Mouse (Mus musculus) urinary bladder, postnatal 25 days (tissue): ENCODE results near the gene Fst.

Experiments
- DNase-seq: peaks from one replicate; pipeline ENCODE4 v3.0.0; 2022; ENCODE audit warnings: low spot score

Fst gene

DNA sequence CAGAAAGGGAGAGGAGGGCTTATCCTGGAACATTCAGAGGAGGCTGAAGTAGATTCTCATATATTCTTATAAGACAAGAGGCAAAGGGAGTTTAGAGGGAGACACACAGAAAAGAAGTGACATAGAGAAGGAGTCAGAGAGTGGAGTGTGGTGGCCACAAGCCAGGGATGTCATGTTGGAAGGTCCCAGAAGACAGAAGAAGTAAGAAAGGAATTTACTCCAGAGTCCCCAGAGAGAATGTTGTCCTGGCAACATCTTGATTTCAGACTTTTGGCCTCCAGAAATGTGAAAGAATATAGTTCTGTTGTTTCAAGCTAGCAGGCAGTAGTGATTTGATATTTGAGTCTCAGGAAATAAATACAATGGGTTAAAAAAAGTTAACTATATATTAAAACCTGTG is 46.4 kb downstream of the Fst start:
- DNase-seq, result no peak

DNA sequence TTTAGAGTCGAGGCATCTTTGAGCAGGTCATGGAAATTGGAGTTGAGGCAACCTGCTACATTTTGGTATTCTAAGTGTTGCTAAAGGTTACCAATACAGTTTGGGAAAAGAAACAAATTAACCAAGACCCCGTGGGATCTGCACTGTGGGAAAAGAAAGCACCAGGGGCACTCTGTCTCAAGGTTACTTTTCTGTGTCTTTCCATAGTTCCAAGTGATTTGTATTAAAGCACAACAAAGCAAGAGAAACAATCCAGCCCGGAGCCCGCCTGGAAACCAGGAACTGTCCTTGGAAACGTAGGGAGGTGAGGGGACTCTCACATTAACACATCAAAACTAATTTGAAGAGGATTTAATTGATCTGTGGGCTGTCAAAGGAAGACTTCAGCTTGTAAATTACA is 51.9 kb downstream of the Fst start:
- no peak for DNase-seq

DNA sequence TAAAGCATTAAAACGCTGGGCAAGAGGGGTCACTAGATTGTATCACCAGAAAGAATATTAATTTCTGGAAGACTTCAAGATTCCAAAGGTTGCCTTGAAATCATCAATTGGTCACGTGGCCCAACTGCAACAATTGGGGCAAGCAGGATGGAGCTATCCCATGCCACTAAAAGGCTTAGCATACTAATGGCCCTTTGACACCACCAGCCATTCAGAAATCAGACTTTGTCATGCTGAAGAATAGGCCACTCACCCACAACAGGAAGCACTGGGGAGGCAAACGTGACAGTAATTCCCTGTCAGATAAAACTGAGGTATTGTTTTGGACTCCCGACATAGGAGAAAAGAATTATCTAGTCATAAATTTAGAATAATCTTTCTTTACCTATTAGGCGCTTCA is 52.3 kb downstream of the Fst start:
- no peak for DNase-seq

DNA sequence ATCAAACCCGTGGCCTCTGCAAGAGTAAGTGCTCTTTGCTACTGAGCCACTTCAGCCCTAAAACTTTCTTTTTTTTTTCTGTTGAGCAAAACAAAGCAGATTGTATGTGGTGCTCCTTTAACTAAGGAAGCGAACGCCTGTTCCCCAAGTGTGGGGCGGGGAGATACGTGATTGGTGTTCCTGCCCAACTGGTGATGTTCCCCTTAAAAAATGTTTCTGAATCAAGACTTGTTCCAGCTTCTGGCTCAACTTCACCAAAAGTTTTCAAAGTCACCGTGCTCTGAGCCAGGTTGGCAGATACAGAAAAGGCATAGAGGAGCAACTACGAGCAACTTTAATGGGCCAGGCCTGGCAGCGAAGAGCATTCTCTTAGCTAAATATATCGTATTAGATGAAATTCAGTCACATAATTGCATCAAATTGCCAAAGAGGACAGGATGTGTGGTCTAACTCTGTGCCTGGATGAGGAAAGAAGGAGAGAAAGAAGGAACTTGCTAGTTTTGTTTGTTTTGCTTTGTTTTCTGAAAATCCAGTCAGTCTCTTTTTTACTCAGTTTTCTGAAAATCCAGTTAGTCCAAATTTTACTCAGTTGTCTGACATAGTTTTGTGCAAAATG is 53.5 kb downstream of the Fst start:
- no peak for DNase-seq
